Mouse (Mus musculus) erythroid progenitor cell, adult 5-6 weeks (primary cell): ENCODE data around the gene Epha10. TPM values are rescaled to one million over a fixed set of nuclear protein-coding genes. Genes with fewer than 3 reads are reported as not detected.
A peak's percentile ranks its signal among the peaks of the same experiment; 100 is the strongest.

Experiments
- ATAC-seq: replicated peaks from 2 replicates; pipeline ENCODE4 v1.8.0; 2016; ENCODE audit warnings: moderate number of reproducible peaks, mild to moderate bottlenecking, moderate TSS enrichment, inconsistent platforms; ENCODE audit not compliant: poor library complexity, low FRiP score, severe bottlenecking
- total RNA-seq, 2 experiments: library from RNA; stranded (forward) in 1 of 2; stranded (reverse) in 1 of 2; fragments of 150-400 nt in 1 of 2; fragments of 186-747, 209-891 nt in 1 of 2; gene quantifications; 2 replicates each; pipeline versions ENCODE4 v1.2.3 to v1.2.4; 2015 to 2017; ENCODE audit warnings: low replicate concordance in 2 of 2

The Epha10 gene
- total RNA-seq (2015; ENCODE audit: low replicate concordance) (not detected in 2 replicates), total RNA-seq (2017; ENCODE audit: low replicate concordance) (0.13 TPM in 1 of 2 replicates, not detected in the other)

- no peak for ATAC-seq
Measured at GRCm38 (mm10) chr4:124880599-124880998, at the start of gene Epha10. Epha10 (plus strand) TSS chr4:124880899.

- ATAC-seq: no peak
Measured at GRCm38 (mm10) chr4:124832796-124833195, 47.9 kb upstream of the Epha10 start.

DNA sequence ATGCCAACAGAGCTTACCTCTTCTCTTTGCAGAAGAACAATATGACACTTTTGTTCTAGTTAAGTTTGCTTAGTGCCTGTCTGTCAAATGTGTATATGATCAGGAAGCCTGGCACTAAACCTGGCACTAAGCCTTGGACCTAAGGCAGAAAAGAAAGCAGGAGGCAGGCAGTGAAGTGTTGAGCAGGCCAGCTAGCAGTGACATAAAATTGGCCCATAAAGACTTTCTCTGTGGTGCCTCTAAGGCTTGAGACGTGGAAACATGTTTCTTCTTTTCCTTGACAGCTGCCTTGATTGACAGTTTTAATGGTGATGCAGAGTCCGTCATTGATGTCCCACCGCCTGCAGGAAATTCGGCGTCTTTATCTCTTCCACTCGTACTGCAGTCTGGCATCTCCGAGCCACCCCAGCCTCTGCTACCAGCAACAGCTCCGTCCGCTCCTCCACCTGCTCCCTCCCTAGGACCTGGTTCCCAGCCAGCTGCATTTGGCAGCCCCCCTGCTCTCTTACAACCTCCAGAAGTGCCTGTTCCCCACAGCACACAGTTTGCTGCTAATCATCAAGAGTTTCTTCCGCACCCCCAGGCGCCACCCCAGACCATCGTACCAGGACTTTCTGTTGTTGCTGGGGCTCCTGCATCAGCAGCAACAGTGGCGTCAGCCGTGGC is 42.5 kb upstream of the Epha10 start:
- ATAC-seq: no peak

DNA sequence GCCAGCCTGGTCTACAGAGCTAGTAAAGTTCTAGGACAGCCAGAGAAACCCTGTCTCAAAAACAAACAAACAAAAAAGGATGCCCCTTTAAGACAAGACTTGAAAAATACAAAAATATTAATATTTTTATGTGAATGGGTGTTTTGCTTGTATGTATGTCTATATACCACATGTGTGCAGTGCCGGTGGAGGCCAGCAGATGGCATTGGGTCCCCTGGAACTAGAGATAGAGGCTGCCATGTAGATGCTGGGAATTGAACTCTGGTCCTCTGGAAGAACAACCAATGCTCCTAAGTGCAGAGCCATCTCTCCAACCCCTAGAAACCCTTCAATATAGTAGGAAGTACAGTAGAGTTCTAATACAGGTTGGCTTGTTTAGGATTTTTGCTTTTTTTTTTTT is 39.7 kb upstream of the Epha10 start:
- ATAC-seq: no peak

DNA sequence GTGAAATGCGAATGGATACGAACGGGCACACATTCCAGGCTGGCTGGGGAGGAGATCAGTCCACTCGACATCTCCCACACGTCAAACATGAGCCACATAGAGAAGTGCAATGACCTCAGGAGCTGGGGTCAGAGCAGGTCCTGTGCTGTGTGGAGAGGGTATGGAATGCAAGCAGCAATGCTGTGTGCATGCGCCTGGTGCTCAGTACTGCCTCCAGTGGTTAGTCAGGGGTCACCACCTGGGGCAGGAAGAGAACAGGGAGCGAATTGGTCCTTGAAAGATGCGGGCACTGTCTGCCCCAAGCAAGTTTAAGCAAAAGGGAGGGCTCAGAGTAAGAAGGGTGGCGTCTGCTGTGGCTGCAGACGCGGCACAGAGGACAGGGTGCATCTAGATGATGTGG is 37.2 kb upstream of the Epha10 start:
- peak; percentile 66; the same call in 1 of the 2 replicates for ATAC-seq

DNA sequence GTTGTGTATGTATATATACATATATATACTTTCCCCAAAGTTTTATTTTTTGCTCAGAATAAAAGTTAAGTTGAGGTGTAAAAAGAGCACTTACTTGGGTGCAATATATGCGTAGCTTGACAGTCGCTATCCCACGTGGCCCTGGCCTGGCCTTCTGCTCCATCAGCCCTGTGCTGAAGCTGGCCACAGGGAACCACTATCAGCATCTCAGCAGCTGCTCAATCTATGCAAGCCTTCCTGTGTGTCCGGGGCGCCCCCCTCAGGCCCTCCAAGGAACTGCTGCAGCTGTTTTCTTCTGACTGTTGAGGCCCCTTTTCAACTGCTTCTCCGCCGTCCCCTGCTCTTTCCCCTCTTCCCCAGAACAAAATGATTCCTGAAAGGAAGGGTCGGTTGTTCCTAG is 33.1 kb upstream of the Epha10 start:
- ATAC-seq: peak; percentile 56

DNA sequence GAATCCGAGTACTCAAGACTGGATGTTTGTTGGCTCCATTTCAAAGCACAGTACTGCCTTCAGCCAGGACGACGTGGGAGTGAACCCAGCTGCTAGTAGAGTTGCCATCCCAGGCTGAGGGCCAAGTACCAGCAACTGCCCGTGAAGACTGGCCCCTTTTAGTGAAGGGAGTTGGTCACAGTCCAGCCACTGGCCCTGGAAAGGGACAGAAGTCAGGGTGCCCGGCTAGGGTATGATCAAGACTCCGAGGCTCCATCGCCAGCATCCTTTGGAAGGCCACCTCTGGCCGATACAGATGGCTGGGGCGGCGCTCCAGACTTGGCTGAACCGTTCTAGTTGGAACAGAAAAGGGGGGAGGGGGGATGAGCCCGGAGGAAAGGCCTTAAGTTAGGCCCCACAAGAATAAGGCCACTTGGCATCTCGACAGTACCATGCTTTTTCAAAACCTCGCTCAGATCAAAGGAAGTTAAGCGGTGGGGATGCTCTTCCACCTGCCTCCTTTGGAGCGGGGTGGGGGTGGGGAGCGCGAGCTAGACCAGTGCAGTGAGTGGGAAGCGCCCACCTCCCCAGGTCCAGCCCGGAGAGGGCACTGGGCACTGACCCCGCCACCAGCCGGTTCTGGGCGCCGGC is 31.0 kb upstream of the Epha10 start:
- ATAC-seq: 0 out of 2 replicates have a peak, but pooled peaks have one; percentile 0

GRCm38 (mm10) chr4:124850261-124850913 is 30.3 kb upstream of the Epha10 start, which contains the start of gene Yrdc:
Yrdc (plus strand) TSS chr4:124850679.
- peak; percentile 89 for ATAC-seq

GRCm38 (mm10) chr4:124850933-124851658 is 29.6 kb upstream of the Epha10 start, which contains the start of gene 1110065P20Rik:
1110065P20Rik (minus strand) TSS chr4:124851196.
- ATAC-seq: 0 out of 2 replicates have a peak, but pooled peaks have one; percentile 11

DNA sequence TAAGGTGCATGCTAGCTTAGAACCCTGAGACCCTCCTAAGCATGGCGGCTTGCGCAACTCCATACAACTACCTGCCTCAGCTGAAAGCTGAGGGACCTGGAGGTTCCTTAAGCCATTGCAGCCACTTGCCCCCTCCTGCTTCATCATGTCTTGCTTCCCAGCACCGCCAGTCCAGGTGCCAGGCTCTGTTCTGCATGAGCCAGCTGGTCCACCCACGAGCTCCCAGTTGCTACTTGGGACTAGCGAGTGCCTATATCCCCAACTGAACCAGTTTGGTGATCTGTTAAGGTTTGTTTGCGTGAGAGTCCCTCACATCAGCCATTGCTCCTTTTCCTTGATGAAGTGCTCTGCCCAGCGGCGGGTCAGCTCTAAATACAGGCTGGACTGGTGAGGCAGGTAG is 24.4 kb upstream of the Epha10 start:
- no peak for ATAC-seq

- no peak for ATAC-seq
Measured at GRCm38 (mm10) chr4:124858370-124858769, 22.3 kb upstream of the Epha10 start.

GRCm38 (mm10) chr4:124860446-124860845 is 20.3 kb upstream of the Epha10 start:
- no peak for ATAC-seq

DNA sequence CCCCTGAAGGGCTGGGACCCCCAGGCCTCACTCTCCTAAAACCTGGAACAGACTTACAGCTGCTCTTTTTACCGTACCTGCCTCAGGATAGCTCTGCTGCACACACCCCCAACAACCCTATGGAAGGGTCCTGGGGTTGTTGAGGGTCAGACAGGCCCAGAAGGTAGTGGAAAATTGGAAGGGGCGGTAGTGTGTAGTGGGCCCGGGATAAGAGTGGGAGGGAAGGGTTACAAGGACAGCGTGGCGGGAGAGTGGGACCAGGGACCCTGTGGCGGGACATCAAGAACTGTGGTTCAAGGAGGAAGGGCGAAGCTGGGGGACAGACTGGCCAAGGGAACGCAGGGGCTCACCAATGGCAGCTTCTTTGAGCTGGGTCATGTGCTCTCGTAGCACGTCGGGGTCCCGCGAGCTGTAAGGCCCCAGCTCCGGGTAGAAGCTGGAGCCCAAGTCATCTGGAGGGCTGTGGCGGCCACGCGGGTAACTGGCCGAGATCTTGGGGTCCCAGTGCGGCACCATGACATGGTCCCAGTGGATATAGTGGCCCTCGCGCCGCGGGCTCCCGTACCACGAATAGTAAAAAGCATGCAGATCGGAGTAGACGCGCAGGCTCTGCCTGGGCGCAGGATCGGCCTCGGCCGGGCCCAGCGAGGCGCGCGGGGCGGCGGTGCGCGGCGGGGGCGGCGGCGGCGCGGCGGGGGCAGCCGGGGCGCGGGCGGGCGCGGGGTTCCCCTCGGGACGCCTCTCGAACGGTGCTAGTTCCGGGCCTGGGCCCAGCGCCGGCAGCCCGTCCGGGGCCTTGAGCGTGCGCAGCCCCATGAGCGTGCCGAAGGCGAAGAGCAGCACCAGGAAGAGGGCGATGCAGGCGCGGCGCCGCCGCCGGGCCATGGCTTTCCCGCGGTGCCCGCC is 19.2 kb upstream of the Epha10 start, which contains the start of gene Maneal:
Gene Maneal, minus strand, starts transcription at position 889 of the 906 bp plus-strand sequence.
- ATAC-seq: peak; percentile 59

DNA sequence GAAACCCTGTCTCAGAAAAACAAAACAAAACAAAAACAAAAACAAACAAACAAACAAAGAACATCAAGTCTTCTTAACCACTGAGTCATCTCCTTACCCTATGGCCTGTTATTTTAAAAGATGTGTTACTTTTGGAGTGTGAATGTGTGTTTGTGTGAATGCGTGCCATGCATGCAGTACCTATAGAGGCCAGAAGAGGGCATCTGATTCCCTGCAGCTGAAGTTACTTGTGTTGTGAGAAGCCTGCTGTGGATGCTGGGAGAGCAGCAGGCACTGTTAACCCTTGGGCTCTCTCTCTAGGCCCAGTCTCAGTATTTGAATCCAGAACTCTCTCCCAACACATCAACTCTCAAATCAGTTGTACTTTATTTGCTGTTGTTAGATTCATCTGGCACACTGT is 8.0 kb upstream of the Epha10 start:
- no peak for ATAC-seq

GRCm38 (mm10) chr4:124881341-124881908 is 726 bp downstream of the Epha10 start:
- no peak for ATAC-seq

DNA sequence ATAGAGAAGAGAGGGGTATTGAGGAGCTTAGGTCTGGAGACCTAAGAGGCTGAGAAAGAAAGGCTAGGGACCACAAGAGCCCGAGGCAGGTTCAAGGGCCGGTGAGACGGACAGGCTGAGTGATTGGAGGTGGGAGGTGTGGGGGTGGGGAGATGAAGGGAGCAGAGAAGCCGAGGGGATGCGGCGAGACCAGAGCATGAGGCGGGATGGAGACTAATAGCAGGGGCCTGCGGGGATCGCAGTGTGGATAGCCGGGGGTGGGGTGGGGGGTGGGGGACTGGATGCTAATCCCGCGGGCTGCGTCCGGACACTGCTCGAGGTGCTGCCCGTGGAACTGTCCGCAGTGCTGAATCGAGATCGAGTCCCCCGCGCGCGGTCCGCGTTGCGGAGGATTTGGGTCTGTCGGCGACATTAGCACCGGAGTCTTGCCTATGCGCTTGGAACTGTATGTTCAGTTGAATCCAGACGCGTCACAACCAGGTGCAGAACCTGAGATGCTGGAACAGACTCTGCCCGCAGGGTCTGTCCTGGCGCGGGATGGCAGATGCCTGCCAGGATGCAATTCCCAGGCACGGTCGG is 1.5 kb downstream of the Epha10 start:
- no peak for ATAC-seq

DNA sequence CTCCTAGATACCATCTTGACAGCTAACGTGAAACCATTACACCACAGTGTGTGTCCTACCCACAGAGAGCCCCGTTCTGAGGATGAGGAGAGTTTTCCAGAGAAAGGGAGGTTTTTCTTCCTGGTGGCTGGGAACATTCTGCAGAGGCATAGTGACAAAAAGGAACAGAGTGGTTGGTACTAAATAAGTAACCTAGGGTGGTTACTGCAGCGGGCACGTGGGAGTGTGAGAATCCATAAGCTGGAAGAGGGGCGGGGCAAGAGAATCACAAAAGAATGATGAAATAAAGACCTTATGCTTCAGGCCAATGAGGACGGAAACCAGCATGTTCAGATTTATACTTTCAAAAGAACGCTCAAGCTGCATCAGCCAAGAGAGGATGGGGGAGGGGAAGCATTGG is 8.0 kb downstream of the Epha10 start:
- no peak for ATAC-seq

GRCm38 (mm10) chr4:124889935-124890334 is 9.2 kb downstream of the Epha10 start:
- ATAC-seq: no peak
